25 mouse cellular contexts compared by ENCODE assay signal in genomic region chr15:27508169-27508568, GRCm38 (mm10). TPM values are rescaled to one million over a fixed set of nuclear protein-coding genes. Genes with fewer than 3 reads are reported as not detected.
DNase-seq lines count a peak whose midpoint lies in the region; ATAC-seq and TF ChIP-seq lines count a peak whose summit lies in the region.
"Had no signal": no experiment of that assay in that cellular context is flagged by ENCODE, and none has a peak within 500 bp of the region (broad histone marks: within the 10 kb centered on the region; RNA-seq: fewer than 3 reads in every experiment).

No protein-coding gene starts in this region.

- no peak for TF ChIP-seq EP300 in heart, adult 2 months (IDR thresholded peaks at IDR 0.05; ENCODE audit: insufficient read depth, low read depth, low read length)

- H3K4me1 ChIP-seq in heart, adult 2 months (ENCODE audit: control insufficient read depth, insufficient read depth, low read length): peaks cover 17% of the 10 kb centered on the region
- H3K4me1 ChIP-seq in heart, embryonic 15.5 days (replicated peaks): peaks cover 51% of the 10 kb centered on the region
- H3K4me1 ChIP-seq in forebrain, embryonic 16.5 days (replicated peaks; ENCODE audit: control insufficient read depth, insufficient read depth, low read length): peaks cover 3% of the 10 kb centered on the region; the same call in 1 of the 2 replicates

- H3K9ac ChIP-seq in heart, adult 2 months (ENCODE audit: low read depth, low read length): no peak overlapping the region
- no peak overlapping the region for H3K9ac ChIP-seq in heart, embryonic 15.5 days
- H3K9ac ChIP-seq in forebrain, embryonic 16.5 days (replicated peaks; ENCODE audit: low read depth, low read length): no peak overlapping the region
- H3K9ac ChIP-seq: forebrain, postnatal 0 days; liver, embryonic 14.5 days; midbrain, embryonic 13.5 days; neural tube, embryonic 13.5 days had no signal

- 0 out of 2 replicates have a peak, but pooled peaks cover 2% of the 10 kb centered on the region for H3K79me2 ChIP-seq in heart, adult 2 months (replicated peaks; ENCODE audit: control insufficient read depth, insufficient read depth, low read length)

- H3K36me3 ChIP-seq in heart, adult 2 months (ENCODE audit: control insufficient read depth, insufficient read depth, low read length): peaks cover 14% of the 10 kb centered on the region
- H3K36me3 ChIP-seq in heart, embryonic 15.5 days: no peaks in the 10 kb centered on the region
- H3K36me3 ChIP-seq in forebrain, embryonic 16.5 days (ENCODE audit: control insufficient read depth, insufficient read depth): no peaks in the 10 kb centered on the region
- H3K36me3 ChIP-seq: midbrain, embryonic 13.5 days; neural tube, embryonic 13.5 days had no signal

- no peak for ATAC-seq in heart, embryonic 15.5 days (replicated peaks; ENCODE audit: insufficient number of reproducible peaks, insufficient read depth, low FRiP score, low read depth)
- no peak for ATAC-seq in forebrain, embryonic 16.5 days
- ATAC-seq: forebrain, postnatal 0 days; hindbrain, postnatal 0 days; midbrain, embryonic 13.5 days had no signal

- intact Hi-C loops in heart, adult 2 months (cut with DNase I): no loop called here
- intact Hi-C loops in heart, postnatal 36 days (cut with DNase I): no loop called here

- no peaks in the 10 kb centered on the region for H3K9me3 ChIP-seq in heart, embryonic 15.5 days (replicated peaks)
- no peaks in the 10 kb centered on the region for H3K9me3 ChIP-seq in forebrain, embryonic 16.5 days (ENCODE audit: control insufficient read depth, low read length)
- H3K9me3 ChIP-seq: midbrain, embryonic 13.5 days; neural tube, embryonic 13.5 days had no signal

- no peak for TF ChIP-seq POLR2A in heart, adult 2 months (IDR thresholded peaks at IDR 0.05; ENCODE audit: insufficient read depth, low read depth, low read length)

- no peak for TF ChIP-seq CTCF in heart, adult 2 months (IDR thresholded peaks at IDR 0.05)

- no peak overlapping the region for H3K4me3 ChIP-seq in heart, adult 2 months
- no peak overlapping the region for H3K4me3 ChIP-seq in heart, embryonic 15.5 days
- no peak overlapping the region for H3K4me3 ChIP-seq in forebrain, embryonic 16.5 days (replicated peaks; ENCODE audit: low read length)
- H3K4me3 ChIP-seq: erythroblast, embryonic 14.5 days; midbrain, embryonic 13.5 days; neural tube, embryonic 13.5 days had no signal

- H3K27ac ChIP-seq in heart, adult 2 months: peak overlapping the region; percentile 81
- peak overlapping the region; percentile 67 for H3K27ac ChIP-seq in heart, embryonic 15.5 days
- no peak overlapping the region for H3K27ac ChIP-seq in forebrain, embryonic 16.5 days (ENCODE audit: low read length)
- H3K27ac ChIP-seq: hindbrain, postnatal 0 days; liver, embryonic 14.5 days; macrophage; midbrain, embryonic 13.5 days; neural tube, embryonic 13.5 days had no signal

- no peak for DNase-seq in heart, adult 2 months
- DNase-seq in heart, postnatal 36 days: no peak
- DNase-seq in heart, adult 9 months (ENCODE audit: low spot score in 2 of 2): no peak
- DNase-seq in layer of hippocampus, adult 9-11 months: peak; percentile 61
- DNase-seq in layer of hippocampus, postnatal 36 days: no peak
- DNase-seq: adrenal gland, postnatal 14 days; cerebellum, postnatal 10 days; forebrain, postnatal 0 days; gastrocnemius, postnatal 10 days; kidney, adult 11 months; kidney, postnatal 14 days; liver; lung, adult 2 months; lung, postnatal 10 days; right cerebral cortex, postnatal 4 days; thymus, adult 2 months; thymus, postnatal 36 days had no signal

- H3K4me2 ChIP-seq in heart, embryonic 15.5 days: no peak overlapping the region
- no peak overlapping the region for H3K4me2 ChIP-seq in forebrain, embryonic 16.5 days (ENCODE audit: low read length)
- H3K4me2 ChIP-seq: midbrain, embryonic 13.5 days; neural tube, embryonic 13.5 days had no signal

- 51% methylated on average over 7 of the region's 7 CpGs for WGBS in heart, adult 2 months
- 50% methylated on average over 7 of the region's 7 CpGs for WGBS in heart, embryonic 15.5 days
- WGBS in forebrain, embryonic 16.5 days: 88% methylated on average over 7 of the region's 7 CpGs

- no peaks in the 10 kb centered on the region for H3K27me3 ChIP-seq in heart, adult 2 months (ENCODE audit: control insufficient read depth, insufficient read depth, low read length)
- H3K27me3 ChIP-seq in heart, embryonic 15.5 days: no peaks in the 10 kb centered on the region
- no peaks in the 10 kb centered on the region for H3K27me3 ChIP-seq in forebrain, embryonic 16.5 days (replicated peaks; ENCODE audit: control insufficient read depth, insufficient read depth, low read length)
- H3K27me3 ChIP-seq: midbrain, embryonic 13.5 days; neural tube, embryonic 13.5 days had no signal

RNA-seq across cellular contexts. Expression of gene Ank, which starts 41.7 kb away (rescaled TPM):
- 100 to 1,000 TPM; 196 to 225 TPM for total RNA-seq in heart, adult 2 months (2021)
- polyA plus RNA-seq in heart, adult 2 months (2012; rRNA removed): 176 and 318 TPM in 2 replicates
- 100 to 1,000 TPM; 188 to 201 TPM for total RNA-seq in heart, postnatal 36 days (2021)
- 10.2 and 10.8 TPM in 2 replicates for polyA plus RNA-seq in heart, embryonic 15.5 days (2015; fragmentation: Nextera tagmentation; extraction: Ambion mirVana)
- total RNA-seq in layer of hippocampus, postnatal 36 days (2021): 100 to 1,000 TPM; 156 to 161 TPM
- polyA plus RNA-seq in forebrain, embryonic 16.5 days (2015; fragmentation: Nextera tagmentation; extraction: Ambion mirVana): 17.9 and 22.0 TPM in 2 replicates
